Mouse (Mus musculus): ENCODE measurements around the gene Kras. TPM values are rescaled to one million over a fixed set of nuclear protein-coding genes. Genes with fewer than 3 reads are reported as not detected.

Gene Kras
- polyA plus RNA-seq, 1 experiment from 2014 or later, result 64.6 TPM

DNA sequence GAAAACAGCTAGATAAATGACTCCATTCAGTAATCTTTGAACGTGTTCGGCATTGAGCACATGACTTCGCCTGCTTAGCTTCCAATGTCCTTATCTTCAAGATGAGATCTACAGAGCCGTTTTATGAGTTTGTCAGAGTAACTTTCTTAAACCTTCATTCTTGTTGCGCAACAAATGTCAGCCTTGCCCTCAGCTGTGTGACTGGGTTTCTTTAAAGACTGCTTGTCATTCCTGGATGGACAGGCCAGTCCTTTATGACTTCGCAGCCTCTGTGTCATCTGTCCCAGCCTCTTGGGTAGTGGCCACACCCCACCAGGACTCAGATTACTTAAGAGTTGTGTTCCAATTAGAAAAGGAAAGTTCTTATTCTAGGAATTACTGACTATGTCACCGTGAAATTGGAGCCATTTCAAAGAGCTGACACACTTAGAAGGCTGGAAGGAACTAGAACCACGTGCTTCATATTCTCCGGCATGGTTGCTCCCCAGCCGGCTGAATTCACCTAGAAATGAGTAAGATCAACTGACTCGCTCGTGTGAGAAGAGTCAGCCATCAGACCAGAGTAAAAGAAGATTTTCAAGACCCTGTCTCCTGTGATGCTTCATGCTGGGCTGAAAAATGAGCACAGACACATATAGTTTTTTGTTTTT lies 24.1 kb upstream of the Kras start:
- WGBS, result 59% methylated on average over 12 of the region's 12 CpGs
- Histone ChIP-seq H3K9me3 (no peaks in the 10 kb centered on the region), H3K36me3 (no peaks in the 10 kb centered on the region), H3K4me3 (no peak overlapping the region), H3K27me3 (no peaks in the 10 kb centered on the region; the same call in 1 of the 2 replicates), H3K4me1 (peaks cover 8% of the 10 kb centered on the region), H3K9ac (no peak overlapping the region), H3K27ac (no peak overlapping the region), H3K4me2 (no peak overlapping the region)
- ATAC-seq (ENCODE audit: insufficient number of reproducible peaks, low FRiP score, low TSS enrichment, low read depth), result no peak

DNA sequence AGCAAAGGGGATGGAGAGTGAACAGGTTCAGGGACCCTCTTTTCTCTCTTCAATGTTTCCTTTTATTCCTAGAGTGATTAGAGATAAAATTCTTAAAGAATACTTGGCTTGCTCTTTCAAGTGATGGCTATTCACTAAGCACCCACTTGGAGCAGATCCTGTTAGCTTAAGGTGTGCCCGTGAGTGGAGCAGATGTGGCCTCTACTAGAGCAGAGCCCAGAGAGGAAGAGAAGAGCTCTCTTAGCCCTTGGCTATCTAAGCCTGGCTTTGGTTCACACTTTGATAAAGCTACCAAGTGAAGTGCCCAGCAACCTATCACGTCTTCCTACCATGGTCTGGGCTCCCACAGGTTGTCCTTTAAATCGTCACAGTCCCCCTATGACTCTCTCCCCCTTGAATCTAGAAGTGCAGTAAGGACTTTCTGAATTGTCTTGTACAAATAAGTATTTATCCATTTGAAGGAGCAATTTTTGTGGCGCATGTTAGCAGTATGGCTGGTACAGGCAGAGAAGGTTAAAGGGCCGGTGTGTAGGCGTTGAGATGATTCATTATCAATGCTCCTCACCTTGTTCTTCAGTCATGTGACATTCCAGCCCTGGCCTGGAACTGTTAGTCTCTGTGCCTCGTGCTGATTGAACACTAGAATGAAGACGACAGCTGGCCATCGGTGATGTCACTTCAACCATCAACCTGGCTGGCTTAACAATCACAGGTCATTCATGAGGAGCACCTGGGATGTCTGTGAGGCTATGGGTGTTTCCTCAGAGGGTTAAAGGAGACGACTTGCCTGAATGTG lies 22.3 kb upstream of the Kras start:
- Histone ChIP-seq H3K9ac (no peak overlapping the region), H3K4me3 (no peak overlapping the region), H3K36me3 (no peaks in the 10 kb centered on the region), H3K4me1 (peaks cover 8% of the 10 kb centered on the region), H3K9me3 (no peaks in the 10 kb centered on the region), H3K27me3 (no peaks in the 10 kb centered on the region; the same call in 1 of the 2 replicates), H3K27ac (no peak overlapping the region), H3K4me2 (no peak overlapping the region)
- WGBS, result 81% methylated on average over 10 of the region's 10 CpGs
- no peak for ATAC-seq (ENCODE audit: insufficient number of reproducible peaks, low FRiP score, low TSS enrichment, low read depth)

DNA sequence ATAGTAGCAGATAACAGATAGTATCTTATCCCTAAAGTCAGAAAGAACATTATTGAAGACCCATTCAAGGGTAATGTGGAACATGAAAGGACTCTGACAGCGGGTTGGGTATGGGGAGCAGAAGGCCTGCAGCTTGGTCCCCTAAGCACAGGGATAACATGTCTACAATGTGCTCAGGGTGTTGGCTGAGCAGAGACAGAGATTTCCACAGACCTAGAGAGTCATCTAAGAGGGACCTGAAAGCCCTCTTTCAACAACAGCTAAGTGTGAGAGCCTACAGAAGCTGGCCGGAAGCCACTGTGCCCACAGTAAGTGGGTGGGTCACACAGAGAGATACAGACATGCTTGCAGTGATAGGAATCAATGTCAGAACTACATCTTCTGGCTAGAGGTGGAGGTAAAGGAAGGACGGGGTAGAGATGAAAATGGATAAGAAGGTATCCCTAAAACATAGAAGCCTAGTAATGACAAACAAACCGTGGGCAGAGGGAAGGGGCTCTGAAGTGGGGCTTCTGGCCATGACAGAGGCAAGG lies 19.3 kb upstream of the Kras start:
- Histone ChIP-seq H3K4me2 (no peak overlapping the region), H3K4me1 (no peaks in the 10 kb centered on the region), H3K27ac (no peak overlapping the region), H3K9me3 (no peaks in the 10 kb centered on the region), H3K36me3 (no peaks in the 10 kb centered on the region), H3K27me3 (no peaks in the 10 kb centered on the region; the same call in 1 of the 2 replicates), H3K9ac (no peak overlapping the region), H3K4me3 (no peak overlapping the region)
- whole genome bisulfite sequencing, result 90% methylated on average over 4 of the region's 4 CpGs
- ATAC-seq (ENCODE audit: insufficient number of reproducible peaks, low FRiP score, low TSS enrichment, low read depth), result no peak

DNA sequence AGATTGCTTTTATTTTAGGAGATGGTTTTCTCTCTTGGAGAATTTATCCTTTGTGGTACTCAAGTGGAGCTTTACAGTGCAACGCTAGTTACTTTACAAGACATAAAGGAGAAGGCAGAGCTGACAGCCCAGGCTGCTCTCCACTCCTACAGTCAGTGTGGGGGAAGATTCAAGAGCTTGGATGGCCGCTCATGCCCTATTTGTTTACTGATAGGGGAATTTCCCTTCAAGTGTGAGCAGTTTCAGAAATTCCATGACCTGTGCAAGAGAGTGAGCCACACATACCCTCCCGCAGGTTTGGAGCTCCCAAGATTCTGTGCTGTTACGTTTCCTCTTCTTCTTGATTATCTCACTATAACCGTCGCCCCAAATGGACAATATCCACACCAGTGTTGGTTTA lies 17.7 kb upstream of the Kras start:
- Histone ChIP-seq H3K27ac (no peak overlapping the region), H3K27me3 (no peaks in the 10 kb centered on the region; the same call in 1 of the 2 replicates), H3K4me1 (no peaks in the 10 kb centered on the region), H3K9me3 (no peaks in the 10 kb centered on the region), H3K36me3 (no peaks in the 10 kb centered on the region), H3K4me3 (no peak overlapping the region), H3K4me2 (no peak overlapping the region), H3K9ac (no peak overlapping the region)
- 85% methylated on average over 6 of the region's 6 CpGs for WGBS
- no peak for ATAC-seq (ENCODE audit: insufficient number of reproducible peaks, low FRiP score, low TSS enrichment, low read depth)

DNA sequence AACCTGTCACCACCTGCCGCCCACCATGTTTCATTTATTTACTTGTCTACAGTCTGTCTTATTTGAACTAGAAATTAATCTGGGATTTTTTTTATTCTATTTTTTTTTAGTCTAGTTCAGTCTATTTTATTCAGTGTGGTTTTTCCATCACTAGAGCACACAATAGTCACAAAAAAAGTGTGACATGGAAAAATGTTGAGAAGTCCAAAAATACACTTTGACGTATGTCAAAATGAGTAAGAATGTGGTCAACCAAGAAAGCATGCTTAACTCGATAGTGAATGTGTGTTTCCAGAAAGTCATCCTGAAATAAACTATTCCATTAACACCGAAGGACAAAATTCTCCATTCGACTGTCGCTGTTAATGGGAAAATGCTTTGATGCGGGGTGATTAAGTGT lies 12.3 kb upstream of the Kras start:
- H3K9me3 ChIP-seq, result no peaks in the 10 kb centered on the region
- H3K4me3 ChIP-seq, result no peak overlapping the region
- H3K27me3 ChIP-seq, result no peaks in the 10 kb centered on the region
- no peak overlapping the region for H3K9ac ChIP-seq
- no peak overlapping the region for H3K27ac ChIP-seq
- ATAC-seq (ENCODE audit: insufficient number of reproducible peaks, low FRiP score, low TSS enrichment, low read depth), result no peak
- no peaks in the 10 kb centered on the region for H3K36me3 ChIP-seq
- no peak overlapping the region for H3K4me2 ChIP-seq
- H3K4me1 ChIP-seq, result peaks cover 2% of the 10 kb centered on the region
- WGBS, result 85% methylated on average over 7 of the region's 7 CpGs

DNA sequence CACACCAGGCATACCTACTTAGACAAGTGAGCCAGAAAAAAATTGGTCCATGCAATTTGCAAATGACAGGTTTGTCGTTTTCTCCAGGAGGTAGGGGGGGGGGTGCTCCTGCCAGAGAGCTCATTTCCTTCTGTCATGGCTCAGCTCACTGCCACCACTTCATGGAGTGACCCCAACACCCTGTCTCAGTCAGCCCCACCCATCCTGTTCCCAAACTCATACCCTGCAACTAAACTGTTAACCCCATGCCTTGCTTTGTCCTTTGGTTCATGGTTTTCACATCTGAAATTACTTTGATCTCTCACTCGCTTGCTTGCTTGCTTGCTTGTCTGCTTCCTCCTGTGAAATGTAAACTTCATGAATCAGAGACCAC lies 6.6 kb upstream of the Kras start:
- no peak overlapping the region for H3K27ac ChIP-seq
- H3K4me3 ChIP-seq, result no peak overlapping the region
- H3K9me3 ChIP-seq, result no peaks in the 10 kb centered on the region
- H3K4me2 ChIP-seq, result no peak overlapping the region
- ATAC-seq (ENCODE audit: insufficient number of reproducible peaks, low FRiP score, low TSS enrichment, low read depth), result no peak
- H3K27me3 ChIP-seq, result no peaks in the 10 kb centered on the region
- peaks cover 10% of the 10 kb centered on the region for H3K4me1 ChIP-seq
- WGBS, result 22% methylated on average over 2 of the region's 2 CpGs
- no peaks in the 10 kb centered on the region for H3K36me3 ChIP-seq
- H3K9ac ChIP-seq, result no peak overlapping the region

DNA sequence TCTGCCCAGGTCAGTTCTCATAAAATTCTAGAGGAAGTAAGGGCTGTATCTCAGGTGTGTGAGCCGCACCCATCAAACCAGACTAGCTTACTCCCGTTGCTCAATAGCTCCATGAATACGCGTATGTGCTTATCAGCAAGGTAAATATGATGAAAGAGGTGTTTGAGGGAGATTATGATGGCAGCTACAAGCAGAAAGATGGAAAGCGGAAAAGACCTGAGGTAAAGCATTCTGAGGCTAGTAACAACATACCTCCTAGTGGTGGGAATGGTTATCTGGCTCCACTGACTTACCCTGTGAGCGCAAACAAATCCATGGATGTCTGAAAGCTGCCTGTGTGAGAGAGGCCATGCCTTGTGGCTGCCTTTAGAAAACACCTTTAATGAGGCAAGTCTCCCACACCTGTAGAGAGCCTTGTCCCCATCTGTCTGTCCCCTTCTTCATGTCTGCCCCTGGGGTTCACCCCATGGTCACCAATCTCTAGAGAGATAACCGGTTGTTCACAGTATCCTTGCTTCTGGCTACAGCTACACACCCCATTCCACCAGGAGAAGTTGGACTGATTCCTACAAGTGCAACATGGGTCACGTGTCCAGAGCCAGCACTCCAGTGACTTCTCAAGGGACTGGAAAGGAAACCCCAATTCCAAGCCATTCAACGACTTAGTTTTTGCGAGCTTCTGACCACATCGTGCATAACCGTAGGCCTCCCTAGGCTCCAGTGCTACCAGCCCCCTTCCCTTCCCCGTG lies 6.1 kb upstream of the Kras start:
- no peaks in the 10 kb centered on the region for H3K36me3 ChIP-seq
- H3K4me1 ChIP-seq, result peaks cover 10% of the 10 kb centered on the region
- no peak overlapping the region for H3K9ac ChIP-seq
- H3K27me3 ChIP-seq, result no peaks in the 10 kb centered on the region
- no peak overlapping the region for H3K4me3 ChIP-seq
- no peaks in the 10 kb centered on the region for H3K9me3 ChIP-seq
- H3K4me2 ChIP-seq, result no peak overlapping the region
- ATAC-seq (ENCODE audit: insufficient number of reproducible peaks, low FRiP score, low TSS enrichment, low read depth), result no peak
- no peak overlapping the region for H3K27ac ChIP-seq
- 55% methylated on average over 13 of the region's 13 CpGs for WGBS

DNA sequence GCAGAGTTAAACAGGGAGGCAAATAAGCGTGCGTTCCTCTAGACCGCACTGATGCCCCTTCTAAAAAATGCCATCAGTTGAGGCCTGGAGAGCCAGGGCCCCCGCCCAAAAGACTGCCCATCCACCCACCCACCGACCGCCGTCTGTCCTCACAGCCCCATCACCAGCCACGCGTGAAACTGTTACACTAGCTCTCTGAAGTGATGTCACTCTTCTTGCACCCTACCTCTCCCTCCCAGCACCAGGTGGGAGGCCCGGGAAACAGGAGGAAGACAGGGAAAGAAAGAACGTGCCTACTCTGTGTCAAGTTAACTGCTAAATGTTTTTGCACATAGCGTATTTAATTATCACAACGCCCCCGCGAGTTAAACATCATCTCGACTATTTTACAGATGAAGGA lies 781 bp upstream of the Kras start:
- peak overlapping the region; percentile 51 for H3K9ac ChIP-seq
- peak overlapping the region; percentile 57 for H3K4me2 ChIP-seq
- no peak for ATAC-seq (ENCODE audit: insufficient number of reproducible peaks, low FRiP score, low TSS enrichment, low read depth)
- H3K9me3 ChIP-seq, result no peaks in the 10 kb centered on the region
- peaks cover 13% of the 10 kb centered on the region for H3K4me1 ChIP-seq
- H3K27ac ChIP-seq, result peak overlapping the region; percentile 88
- no peaks in the 10 kb centered on the region for H3K36me3 ChIP-seq
- peak overlapping the region; percentile 86 for H3K4me3 ChIP-seq
- H3K27me3 ChIP-seq, result no peaks in the 10 kb centered on the region
- WGBS, result 12% methylated on average over 16 of the region's 16 CpGs

DNA sequence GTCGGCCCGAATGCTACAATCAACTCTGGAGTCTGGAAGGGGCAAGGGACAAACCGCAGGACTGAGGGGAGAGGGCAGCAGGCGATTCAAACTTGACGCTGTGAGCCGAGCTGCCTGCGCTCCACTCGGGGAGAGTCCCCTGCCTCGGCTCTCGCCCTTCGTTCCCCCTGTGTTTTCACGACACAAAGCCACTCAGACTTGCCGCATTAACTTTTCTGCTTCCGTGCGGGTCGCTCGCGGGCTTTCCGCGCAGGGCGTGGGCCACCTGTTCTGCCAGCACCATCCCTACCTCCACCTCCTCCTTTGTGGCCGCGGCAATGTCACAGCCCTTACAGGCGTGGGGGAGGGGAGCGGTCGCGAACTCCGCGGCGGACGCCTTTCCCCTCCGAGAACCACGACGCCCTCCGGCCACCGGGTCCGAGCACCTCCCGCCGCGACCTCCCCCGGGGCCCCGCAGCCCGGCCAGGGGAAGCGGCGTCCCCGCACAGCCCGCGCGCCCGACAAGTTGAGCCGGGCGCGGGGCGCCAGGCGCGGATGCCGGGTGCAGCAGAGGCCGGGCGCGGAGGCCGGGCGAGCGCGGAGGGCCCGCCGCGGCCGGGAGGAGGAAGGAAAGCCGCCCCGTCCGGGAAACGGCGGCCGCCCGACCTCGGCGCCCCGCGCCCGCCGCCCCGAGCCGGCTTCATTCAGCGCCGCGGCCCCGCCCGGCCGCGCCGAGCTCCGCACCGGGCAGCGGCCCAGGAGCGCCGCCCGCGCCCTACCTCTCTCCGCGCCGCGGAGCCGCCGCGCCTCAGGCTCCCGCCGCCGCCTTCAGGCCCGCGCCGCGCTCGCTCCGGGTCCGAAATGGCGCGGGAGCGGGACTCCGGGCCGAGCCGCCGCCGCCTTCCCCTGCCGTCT lies 501 bp downstream of the Kras start:
- under 1% methylated on average over 92 of the region's 124 CpGs for WGBS
- Histone ChIP-seq H3K27ac (peak overlapping the region; percentile 88), H3K9ac (peak overlapping the region; percentile 96), H3K4me1 (peaks cover 13% of the 10 kb centered on the region), H3K4me3 (peak overlapping the region; percentile 86), H3K36me3 (peaks cover 3% of the 10 kb centered on the region; the same call in 1 of the 2 replicates), H3K27me3 (no peaks in the 10 kb centered on the region), H3K9me3 (no peaks in the 10 kb centered on the region), H3K4me2 (peak overlapping the region; percentile 66)
- peak; percentile 58 for ATAC-seq (ENCODE audit: insufficient number of reproducible peaks, low FRiP score, low TSS enrichment, low read depth)

DNA sequence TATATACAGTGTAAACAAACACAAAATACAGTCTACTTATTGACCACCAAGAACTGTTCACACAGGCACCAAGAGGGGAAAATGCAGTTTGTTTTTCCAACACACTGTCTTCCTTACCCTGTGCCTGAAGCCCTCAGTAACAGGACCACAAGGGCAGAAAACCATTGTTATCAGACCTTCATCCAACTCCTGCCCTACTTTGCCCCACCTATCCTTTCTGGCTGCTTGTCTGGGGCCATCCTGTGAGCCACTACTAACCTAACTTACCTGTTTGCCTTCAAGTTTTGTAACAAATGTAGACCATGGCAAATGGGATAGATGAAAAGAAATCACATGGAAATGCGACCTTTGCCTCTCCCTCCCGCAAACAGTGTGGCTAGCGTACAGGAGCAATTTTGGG lies 2.2 kb downstream of the Kras start:
- Histone ChIP-seq H3K4me3 (no peak overlapping the region), H3K4me1 (peaks cover 13% of the 10 kb centered on the region), H3K4me2 (no peak overlapping the region), H3K36me3 (peaks cover 3% of the 10 kb centered on the region; the same call in 1 of the 2 replicates), H3K27ac (no peak overlapping the region), H3K27me3 (no peaks in the 10 kb centered on the region), H3K9me3 (no peaks in the 10 kb centered on the region), H3K9ac (no peak overlapping the region)
- 82% methylated on average over 3 of the region's 3 CpGs for WGBS
- no peak for ATAC-seq (ENCODE audit: insufficient number of reproducible peaks, low FRiP score, low TSS enrichment, low read depth)

DNA sequence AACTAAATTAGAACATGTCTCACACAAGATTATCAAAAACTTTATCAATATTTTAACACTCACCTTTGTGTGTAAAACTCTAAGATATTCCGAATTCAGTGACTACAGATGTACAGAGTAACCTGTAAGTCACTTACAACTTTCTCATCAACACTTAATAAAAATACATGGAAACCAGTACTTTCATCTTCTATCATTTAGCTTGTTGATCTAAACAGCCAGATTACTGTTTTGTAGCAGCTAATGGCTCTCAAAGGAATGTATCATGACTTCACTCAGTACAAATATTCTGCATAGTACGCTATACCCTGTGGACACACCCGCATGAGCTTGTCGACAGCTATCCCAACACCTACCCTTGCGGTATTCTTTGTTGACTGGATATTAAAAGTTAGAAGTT lies 3.2 kb downstream of the Kras start:
- peaks cover 3% of the 10 kb centered on the region; the same call in 1 of the 2 replicates for H3K36me3 ChIP-seq
- 83% methylated on average over 5 of the region's 5 CpGs for WGBS
- H3K9me3 ChIP-seq, result no peaks in the 10 kb centered on the region
- no peak overlapping the region for H3K4me2 ChIP-seq
- no peak overlapping the region for H3K27ac ChIP-seq
- no peaks in the 10 kb centered on the region for H3K27me3 ChIP-seq
- peaks cover 13% of the 10 kb centered on the region for H3K4me1 ChIP-seq
- ATAC-seq (ENCODE audit: insufficient number of reproducible peaks, low FRiP score, low TSS enrichment, low read depth), result no peak
- no peak overlapping the region for H3K9ac ChIP-seq
- no peak overlapping the region for H3K4me3 ChIP-seq
